Mouse (Mus musculus) kidney, adult 9 months (tissue): ENCODE measurements around the gene Olfr1129.
"Not testable (repeated sequence)": the region's sequence is repeated elsewhere in the genome, so short reads cannot be mapped to it uniquely, and the experiment has no call there.

Source experiments
- DNase-seq: peaks from one replicate; pipeline ENCODE4 v3.0.0; 2022

Gene Olfr1129

DNA sequence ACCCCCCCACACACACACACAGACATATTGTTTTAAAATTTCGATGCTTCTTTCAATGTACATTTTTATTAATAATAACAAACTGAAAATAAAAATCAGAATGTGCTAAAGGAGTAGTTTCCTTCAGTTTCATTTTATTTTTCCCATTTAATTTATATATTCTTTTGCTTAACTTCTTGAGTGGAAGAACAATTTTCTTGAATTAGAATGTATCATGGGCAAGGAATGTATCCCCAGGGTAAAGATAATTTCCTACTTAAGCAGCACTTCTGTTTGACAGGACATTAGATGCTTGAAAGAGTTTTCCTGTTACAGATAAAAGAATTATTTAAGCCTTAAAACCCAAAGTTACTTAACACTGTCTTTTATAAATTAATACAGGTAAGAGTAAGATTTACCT, at the start of gene Olfr1129:
Gene Olfr1129 (plus strand): TSS at position 301 of the 400 bp plus-strand sequence.
- not testable (repeated sequence) for DNase-seq

DNA sequence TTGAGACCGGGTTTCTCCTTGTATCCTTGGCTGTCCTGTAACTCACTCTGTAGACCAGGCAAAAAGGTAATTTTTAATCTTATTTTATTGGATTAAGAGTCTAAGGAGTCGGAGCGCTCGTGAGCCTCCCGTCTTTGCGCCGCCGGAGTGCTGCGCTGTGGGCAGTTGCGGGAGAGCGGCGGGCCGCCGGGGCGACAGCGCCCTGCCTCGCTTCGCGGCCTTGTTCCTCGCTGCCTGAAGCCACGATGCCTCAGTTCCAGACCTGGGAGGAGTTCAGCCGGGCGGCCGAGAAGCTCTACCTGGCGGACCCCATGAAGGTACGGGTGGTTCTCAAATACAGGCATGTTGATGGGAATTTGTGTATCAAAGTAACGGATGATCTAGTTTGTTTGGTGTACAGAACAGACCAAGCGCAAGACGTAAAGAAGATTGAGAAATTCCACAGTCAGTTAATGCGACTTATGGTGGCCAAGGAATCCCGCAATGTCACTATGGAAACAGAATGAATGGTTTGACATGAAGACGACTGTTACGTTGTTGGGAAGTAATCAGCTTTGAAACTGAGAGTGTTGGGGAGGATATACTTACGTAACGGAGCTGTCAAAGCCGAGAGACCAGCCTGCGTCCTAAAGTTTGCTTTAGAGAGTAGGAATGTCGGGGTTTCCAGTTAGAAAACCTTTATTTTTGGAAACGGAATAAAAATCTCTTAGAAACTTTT, 47.6 kb upstream of the Olfr1129 start:
- not testable (repeated sequence) for DNase-seq

DNA sequence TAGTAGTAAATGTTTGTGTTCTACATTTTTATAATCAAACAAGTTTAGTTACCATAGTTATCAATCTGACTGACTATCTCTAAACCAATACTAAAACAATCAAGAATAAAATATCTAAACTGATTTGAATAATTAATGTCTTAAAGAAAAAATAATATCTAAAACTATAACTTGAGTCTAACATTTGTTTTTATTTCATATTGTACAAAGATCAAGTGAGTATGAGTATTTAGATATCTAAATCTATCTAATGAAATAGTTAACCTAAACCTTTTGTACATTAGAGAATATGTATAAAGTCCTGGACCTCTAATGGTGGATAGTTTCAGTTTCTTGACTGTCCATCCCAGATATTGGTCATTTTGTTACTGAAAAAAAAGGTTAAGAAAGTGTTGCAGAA, 42.2 kb upstream of the Olfr1129 start, which contains the start of gene Olfr153:
Gene Olfr153 (plus strand): TSS at position 301 of the 400 bp plus-strand sequence.
- DNase-seq: no peak

DNA sequence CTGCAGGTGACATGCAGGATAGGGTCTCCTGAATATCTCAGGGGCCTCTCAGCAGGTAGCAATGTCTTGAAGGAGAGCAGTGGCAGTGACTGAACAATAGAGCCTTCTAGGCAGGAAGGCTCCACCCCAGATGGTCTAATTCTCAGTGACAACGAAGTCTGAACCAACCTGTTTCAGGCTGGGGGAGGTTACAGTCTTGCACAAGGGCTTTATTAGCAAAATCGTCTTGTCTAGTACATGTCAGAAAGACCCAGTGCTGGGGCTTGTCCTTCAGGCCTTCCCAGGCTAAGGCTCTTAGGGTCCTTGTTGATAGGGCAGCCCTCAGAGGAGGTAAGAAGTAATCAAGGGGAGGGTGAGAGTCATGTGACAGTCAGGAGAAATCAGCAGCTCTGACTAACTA, 38.9 kb upstream of the Olfr1129 start:
- no peak for DNase-seq

DNA sequence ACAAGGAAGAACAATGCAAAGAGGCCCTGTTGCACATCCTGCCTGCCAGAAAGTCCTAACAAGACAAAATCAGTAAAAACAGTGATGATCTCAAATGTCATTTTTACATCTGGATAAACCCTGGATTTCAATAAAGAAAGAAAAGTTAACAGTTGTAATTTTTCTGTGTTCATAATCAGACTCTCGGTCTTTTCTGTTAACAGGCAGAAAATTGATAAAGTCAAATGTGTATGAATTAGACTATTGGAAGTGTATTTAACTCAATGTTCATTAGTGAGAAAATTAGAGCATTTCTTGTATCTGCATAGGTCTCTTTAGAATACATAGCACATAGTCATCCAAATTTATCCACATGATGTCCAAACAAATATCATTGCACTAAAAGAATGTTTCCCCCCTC, 28.3 kb upstream of the Olfr1129 start, which contains the start of gene Olfr1128:
Gene Olfr1128 (minus strand): TSS at position 101 of the 400 bp plus-strand sequence.
- DNase-seq: no peak

DNA sequence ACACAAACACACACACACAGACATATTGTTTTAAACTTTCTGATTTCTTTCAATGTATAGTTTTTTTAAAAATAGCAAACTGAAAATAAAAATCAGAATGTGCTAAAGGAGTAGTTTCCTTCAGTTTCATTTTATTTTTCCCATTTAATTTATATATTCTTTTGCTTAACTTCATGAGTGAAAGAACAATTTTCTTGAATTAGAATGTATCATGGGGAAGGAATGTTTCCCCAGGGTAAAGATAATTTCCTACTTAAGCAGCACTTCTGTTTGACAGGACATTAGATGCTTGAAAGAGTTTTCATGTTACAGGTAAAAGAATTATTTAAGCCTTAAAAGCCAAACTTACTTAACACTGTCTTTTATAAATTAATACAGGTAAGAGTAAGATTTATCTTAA, 32.2 kb downstream of the Olfr1129 start, which contains the start of gene Olfr1130:
Gene Olfr1130 (plus strand): TSS at position 301 of the 400 bp plus-strand sequence.
- DNase-seq: not testable (repeated sequence)

DNA sequence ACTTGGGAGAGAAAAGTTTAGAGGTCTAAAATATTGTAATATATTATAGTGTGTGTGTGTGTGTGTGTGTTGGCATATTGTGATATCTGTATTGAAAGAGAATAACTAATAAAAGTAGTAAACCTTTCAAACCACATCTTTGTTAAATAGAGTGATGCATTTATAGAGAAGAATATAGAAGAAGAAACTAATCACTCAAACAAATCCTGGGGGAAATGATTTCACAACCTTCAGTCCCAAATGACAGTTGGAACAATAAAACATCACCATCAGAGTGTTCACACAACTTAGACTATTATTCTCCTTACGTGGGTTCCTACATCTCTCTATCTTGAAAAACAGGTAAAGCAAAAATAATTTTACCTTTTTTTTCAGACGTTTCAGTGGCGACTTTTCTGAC, 53.1 kb downstream of the Olfr1129 start, which contains the start of gene Olfr1131:
Gene Olfr1131 (plus strand): TSS at position 301 of the 400 bp plus-strand sequence.
- DNase-seq: no peak
